Mouse (Mus musculus): ENCODE measurements at regions not wholly inside any gene's neighbourhood (a gene's known extent, or its start where the extent isn't known, plus 50 kb on each side); places are given as distances from the start of the nearest gene placed in this dataset.

DNA sequence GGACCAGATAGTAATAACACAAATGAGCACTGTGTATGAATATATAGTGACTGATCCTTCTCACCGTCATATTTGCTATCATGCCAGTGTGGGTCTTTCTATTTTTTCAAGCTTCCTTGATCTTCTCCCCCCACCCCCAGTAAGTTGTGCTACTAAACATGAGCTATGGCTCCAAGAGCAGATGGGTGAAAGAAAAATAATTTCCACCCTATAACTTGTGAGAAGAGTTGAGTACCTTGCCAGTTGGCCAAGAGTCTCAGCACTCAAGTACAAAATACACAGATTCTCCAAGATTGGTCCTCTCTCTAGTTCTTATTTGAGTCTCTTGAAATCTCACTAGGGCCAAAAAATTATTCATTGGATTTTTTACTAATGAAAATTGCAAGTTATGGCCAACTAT lies 777.3 kb downstream of the Cypt12 start:
- 94% methylated on average over 1 of the region's 1 CpGs for WGBS
- no peak overlapping the region for H3K27ac ChIP-seq
- ATAC-seq (ENCODE audit: insufficient number of reproducible peaks, low FRiP score, low TSS enrichment, low read depth), result no peak

DNA sequence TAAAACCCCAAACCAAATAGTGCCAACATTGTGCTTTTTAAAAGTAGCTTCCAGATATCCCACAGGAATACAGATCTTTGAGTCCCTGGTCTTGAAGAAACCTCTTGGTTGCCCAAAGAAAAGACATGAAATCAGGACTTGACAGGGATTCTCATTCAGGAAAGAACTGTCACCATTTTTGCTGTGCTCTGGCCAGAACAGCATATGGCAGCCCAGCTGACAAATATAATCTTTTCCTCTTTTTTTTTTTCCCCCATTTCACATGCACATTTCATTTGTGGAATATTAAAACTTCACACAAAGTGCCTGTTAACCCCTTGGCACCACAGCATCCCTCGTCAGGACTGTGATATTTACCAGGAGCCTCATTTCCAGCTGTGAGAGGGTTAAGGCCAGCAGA lies 783.0 kb downstream of the Cypt12 start:
- no peak overlapping the region for H3K9ac ChIP-seq
- no peaks in the 10 kb centered on the region for H3K36me3 ChIP-seq
- no peak overlapping the region for H3K4me3 ChIP-seq
- H3K27me3 ChIP-seq, result no peaks in the 10 kb centered on the region
- no peak for ATAC-seq (ENCODE audit: insufficient number of reproducible peaks, low FRiP score, low TSS enrichment, low read depth)
- WGBS, result 34% methylated on average over 1 of the region's 1 CpGs
- H3K9me3 ChIP-seq, result no peaks in the 10 kb centered on the region
- H3K27ac ChIP-seq, result no peak overlapping the region
- no peaks in the 10 kb centered on the region for H3K4me1 ChIP-seq
- H3K4me2 ChIP-seq, result no peak overlapping the region

More for the DNA sequence above, 777.3 kb downstream of the Cypt12 start:
- Histone ChIP-seq H3K27me3 (no peaks in the 10 kb centered on the region), H3K9ac (no peak overlapping the region), H3K9me3 (no peaks in the 10 kb centered on the region), H3K4me2 (no peak overlapping the region), H3K36me3 (no peaks in the 10 kb centered on the region), H3K4me1 (no peaks in the 10 kb centered on the region), H3K4me3 (no peak overlapping the region)

DNA sequence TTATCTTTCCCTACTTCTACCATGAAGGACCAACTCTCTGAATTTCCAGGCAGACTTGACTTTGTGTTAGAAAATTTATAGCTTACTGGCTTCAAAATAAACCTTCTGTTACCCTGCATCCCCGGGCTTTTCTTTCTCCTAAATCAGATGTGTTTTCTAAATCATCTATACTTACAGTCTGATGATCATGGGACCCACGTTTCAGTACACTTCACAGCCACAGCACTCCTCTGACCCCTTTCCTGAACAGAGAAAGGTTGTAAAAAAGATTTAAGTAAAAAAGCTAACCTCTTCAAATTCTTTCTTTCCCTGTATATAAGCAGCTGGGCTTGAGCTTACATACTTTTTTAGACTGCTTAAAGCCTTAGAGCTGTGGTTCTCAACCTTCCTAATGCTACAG lies 783.5 kb downstream of the Cypt12 start:
- no peaks in the 10 kb centered on the region for H3K27me3 ChIP-seq
- H3K27ac ChIP-seq, result no peak overlapping the region
- H3K4me1 ChIP-seq, result no peaks in the 10 kb centered on the region
- H3K9me3 ChIP-seq, result no peaks in the 10 kb centered on the region
- H3K4me2 ChIP-seq, result no peak overlapping the region
- no peak overlapping the region for H3K9ac ChIP-seq
- H3K4me3 ChIP-seq, result no peak overlapping the region
- ATAC-seq (ENCODE audit: insufficient number of reproducible peaks, low FRiP score, low TSS enrichment, low read depth), result no peak
- H3K36me3 ChIP-seq, result no peaks in the 10 kb centered on the region
- WGBS, result 33% methylated on average over 2 of the region's 2 CpGs

DNA sequence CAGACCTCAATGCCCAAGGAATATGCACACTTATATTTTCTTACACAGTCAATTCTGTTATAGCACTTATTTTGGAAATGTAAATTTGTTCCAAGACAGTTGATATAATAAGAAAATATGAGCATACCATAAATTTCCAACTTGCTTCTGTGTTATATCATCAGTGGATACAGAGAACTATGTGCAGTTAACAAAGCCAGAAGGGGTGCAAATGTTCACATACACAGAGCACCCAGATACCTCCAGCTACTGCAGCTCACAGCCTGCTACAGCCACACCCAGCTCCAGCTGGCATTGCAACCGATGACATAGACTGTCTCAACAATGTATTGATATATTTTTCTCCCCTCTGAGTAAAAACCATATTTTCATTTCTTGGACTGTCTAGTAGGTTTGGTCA lies 785.3 kb downstream of the Cypt12 start:
- no peak overlapping the region for H3K4me2 ChIP-seq
- WGBS, result 65% methylated on average over 1 of the region's 1 CpGs
- no peak overlapping the region for H3K4me3 ChIP-seq
- H3K4me1 ChIP-seq, result no peaks in the 10 kb centered on the region
- H3K36me3 ChIP-seq, result no peaks in the 10 kb centered on the region
- no peaks in the 10 kb centered on the region for H3K9me3 ChIP-seq
- no peak overlapping the region for H3K27ac ChIP-seq
- no peaks in the 10 kb centered on the region for H3K27me3 ChIP-seq
- H3K9ac ChIP-seq, result no peak overlapping the region
- no peak for ATAC-seq (ENCODE audit: insufficient number of reproducible peaks, low FRiP score, low TSS enrichment, low read depth)

DNA sequence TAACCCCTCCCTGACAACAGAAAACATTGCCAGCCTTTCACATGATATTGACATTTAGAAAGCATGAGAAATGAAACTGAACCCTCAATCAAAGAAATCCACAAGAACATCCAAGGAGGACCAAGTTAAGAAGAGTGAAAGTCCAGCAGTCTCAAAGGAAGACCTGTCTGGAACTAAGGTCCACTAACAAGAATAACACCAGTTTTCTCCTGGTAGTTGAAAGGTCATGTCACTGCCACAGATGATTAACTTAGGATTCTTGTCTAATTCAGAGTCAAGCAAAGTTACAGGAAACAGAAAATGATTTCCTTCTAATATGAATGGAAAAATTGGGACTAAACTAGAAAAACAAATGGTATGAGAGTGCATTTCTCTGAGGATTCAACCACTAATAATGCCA lies 790.7 kb downstream of the Cypt12 start:
- Histone ChIP-seq H3K4me1 (no peaks in the 10 kb centered on the region), H3K9me3 (no peaks in the 10 kb centered on the region), H3K4me2 (no peak overlapping the region), H3K9ac (no peak overlapping the region), H3K27me3 (no peaks in the 10 kb centered on the region), H3K4me3 (no peak overlapping the region), H3K36me3 (no peaks in the 10 kb centered on the region), H3K27ac (no peak overlapping the region)
- no peak for ATAC-seq (ENCODE audit: insufficient number of reproducible peaks, low FRiP score, low TSS enrichment, low read depth)

DNA sequence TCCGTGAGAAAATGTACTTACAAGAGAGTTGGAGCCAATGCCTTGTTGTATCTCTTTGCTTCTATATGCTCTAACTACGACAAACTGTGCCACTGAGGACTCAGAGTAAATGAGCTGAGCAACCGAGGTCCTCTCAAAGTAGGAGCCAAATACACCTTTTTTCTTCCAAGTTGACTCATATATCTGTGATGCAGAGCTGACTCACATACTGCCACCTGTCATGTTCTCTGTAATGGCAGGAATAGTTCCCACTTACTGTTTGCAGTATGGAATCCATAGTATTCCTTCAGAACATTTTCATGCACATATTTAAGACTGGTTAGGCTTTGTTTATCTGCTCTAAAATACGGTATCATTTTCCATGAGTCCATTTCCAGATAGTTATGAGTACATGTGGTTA lies 792.1 kb downstream of the Cypt12 start:
- no peak overlapping the region for H3K27ac ChIP-seq

GRCm38 (mm10) chr3:18743474-18743873 lies 795.3 kb downstream of the Cypt12 start:
- no peak for ATAC-seq (ENCODE audit: insufficient number of reproducible peaks, low FRiP score, low TSS enrichment, low read depth)
- Histone ChIP-seq H3K9ac (no peak overlapping the region), H3K27me3 (no peaks in the 10 kb centered on the region), H3K36me3 (no peaks in the 10 kb centered on the region), H3K27ac (no peak overlapping the region), H3K4me2 (no peak overlapping the region), H3K4me1 (no peaks in the 10 kb centered on the region), H3K9me3 (no peaks in the 10 kb centered on the region), H3K4me3 (no peak overlapping the region)
- WGBS, result 86% methylated on average over 2 of the region's 2 CpGs

More for the DNA sequence above, 792.1 kb downstream of the Cypt12 start:
- Histone ChIP-seq H3K4me2 (no peak overlapping the region), H3K36me3 (no peaks in the 10 kb centered on the region), H3K27me3 (no peaks in the 10 kb centered on the region), H3K9ac (no peak overlapping the region), H3K9me3 (no peaks in the 10 kb centered on the region), H3K4me1 (no peaks in the 10 kb centered on the region), H3K4me3 (no peak overlapping the region)
- WGBS, result 84% methylated on average over 4 of the region's 4 CpGs
- no peak for ATAC-seq (ENCODE audit: insufficient number of reproducible peaks, low FRiP score, low TSS enrichment, low read depth)

- 80% methylated on average over 3 of the region's 3 CpGs for WGBS
- no peak overlapping the region for H3K27ac ChIP-seq
- no peak overlapping the region for H3K4me2 ChIP-seq
- no peak for ATAC-seq (ENCODE audit: insufficient number of reproducible peaks, low FRiP score, low TSS enrichment, low read depth)
- H3K36me3 ChIP-seq, result no peaks in the 10 kb centered on the region
- no peaks in the 10 kb centered on the region for H3K4me1 ChIP-seq
- no peaks in the 10 kb centered on the region for H3K27me3 ChIP-seq
- no peak overlapping the region for H3K9ac ChIP-seq
- H3K9me3 ChIP-seq, result no peaks in the 10 kb centered on the region
- no peak overlapping the region for H3K4me3 ChIP-seq
These were observed 796.0 kb downstream of the Cypt12 start for GRCm38 (mm10) chr3:18744216-18744615.

- no peak overlapping the region for H3K9ac ChIP-seq
- no peak for ATAC-seq (ENCODE audit: insufficient number of reproducible peaks, low FRiP score, low TSS enrichment, low read depth)
- no peaks in the 10 kb centered on the region for H3K27me3 ChIP-seq
- no peaks in the 10 kb centered on the region for H3K36me3 ChIP-seq
- H3K4me1 ChIP-seq, result no peaks in the 10 kb centered on the region
- H3K4me3 ChIP-seq, result no peak overlapping the region
- H3K27ac ChIP-seq, result no peak overlapping the region
- H3K4me2 ChIP-seq, result no peak overlapping the region
- H3K9me3 ChIP-seq, result no peaks in the 10 kb centered on the region
These were observed 798.0 kb downstream of the Cypt12 start for GRCm38 (mm10) chr3:18746206-18746605.

GRCm38 (mm10) chr3:18746898-18747297 lies 798.7 kb downstream of the Cypt12 start:
- Histone ChIP-seq H3K4me3 (no peak overlapping the region), H3K36me3 (no peaks in the 10 kb centered on the region), H3K27me3 (no peaks in the 10 kb centered on the region), H3K4me2 (no peak overlapping the region), H3K27ac (no peak overlapping the region), H3K9ac (no peak overlapping the region), H3K9me3 (no peaks in the 10 kb centered on the region), H3K4me1 (no peaks in the 10 kb centered on the region)
- ATAC-seq (ENCODE audit: insufficient number of reproducible peaks, low FRiP score, low TSS enrichment, low read depth), result no peak
- WGBS, result 67% methylated on average over 2 of the region's 2 CpGs

DNA sequence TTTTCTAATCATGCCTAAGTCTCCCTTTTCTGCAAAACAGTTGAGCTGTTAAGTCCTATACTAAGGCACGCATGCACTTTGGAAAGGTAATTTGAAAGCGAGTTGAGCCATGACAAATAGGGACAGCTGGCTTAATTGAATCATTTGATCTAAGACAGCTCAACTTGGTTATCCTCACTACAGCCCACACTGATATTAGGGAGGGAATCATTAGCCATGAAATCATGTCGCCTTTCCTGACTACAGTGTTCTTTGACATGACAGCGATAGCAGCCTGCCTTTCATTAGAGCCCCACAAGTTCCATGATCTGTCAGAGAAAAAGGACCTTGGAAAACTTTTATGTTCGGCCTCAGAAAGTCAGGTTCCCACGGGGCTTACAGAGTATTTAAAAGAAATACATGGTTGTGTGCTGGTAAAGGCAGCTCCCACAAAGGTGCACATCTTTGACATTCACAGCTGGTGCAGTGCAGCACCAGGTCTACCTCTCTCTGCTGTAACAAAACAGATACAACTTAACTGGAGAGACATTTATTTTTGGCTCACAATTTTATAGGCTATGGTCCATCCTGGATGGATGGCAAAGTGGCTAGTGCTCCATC lies 803.5 kb downstream of the Cypt12 start:
- H3K4me2 ChIP-seq, result no peak overlapping the region
- H3K36me3 ChIP-seq, result no peaks in the 10 kb centered on the region
- H3K9ac ChIP-seq, result no peak overlapping the region
- no peaks in the 10 kb centered on the region for H3K9me3 ChIP-seq
- WGBS, result 72% methylated on average over 6 of the region's 6 CpGs
- ATAC-seq (ENCODE audit: insufficient number of reproducible peaks, low FRiP score, low TSS enrichment, low read depth), result no peak
- no peaks in the 10 kb centered on the region for H3K4me1 ChIP-seq
- H3K27ac ChIP-seq, result no peak overlapping the region
- H3K4me3 ChIP-seq, result no peak overlapping the region
- no peaks in the 10 kb centered on the region for H3K27me3 ChIP-seq

DNA sequence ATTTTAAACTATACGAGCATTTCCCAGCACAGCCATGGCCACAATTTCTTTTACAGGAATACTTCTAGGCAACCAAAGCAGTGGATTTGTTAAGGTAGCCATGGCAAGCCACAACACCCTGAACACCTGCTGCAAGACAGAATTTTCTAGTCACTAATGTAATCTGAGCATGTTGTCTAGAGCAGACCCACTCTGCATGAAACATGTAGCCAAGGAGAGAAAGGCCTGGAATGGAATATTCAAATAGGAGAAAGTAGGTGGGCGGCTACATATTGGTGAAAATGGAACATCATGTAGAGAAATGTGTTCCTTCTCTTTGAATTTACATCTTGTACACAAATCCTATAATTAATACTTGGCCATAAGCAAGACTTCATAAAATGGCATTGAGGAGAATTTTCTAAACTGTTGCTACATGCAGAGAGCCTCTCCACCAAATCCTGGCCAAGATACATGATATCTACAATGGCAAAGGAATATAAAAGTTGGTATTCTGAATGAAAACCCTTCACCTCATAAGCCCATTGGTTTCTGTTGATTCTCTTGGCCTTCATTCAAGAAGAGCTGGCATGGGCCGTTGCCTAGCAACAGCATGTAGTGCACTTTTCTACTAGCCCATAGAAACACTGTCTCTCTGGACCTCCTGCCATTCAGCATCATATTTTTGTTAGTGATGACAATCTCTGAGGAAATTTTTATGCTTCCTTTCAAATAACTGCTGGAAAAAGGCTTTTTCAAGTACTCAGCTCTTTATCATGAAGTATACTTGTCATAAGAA lies 816.3 kb downstream of the Cypt12 start:
- no peak overlapping the region for H3K4me3 ChIP-seq
- no peak overlapping the region for H3K4me2 ChIP-seq
- no peaks in the 10 kb centered on the region for H3K4me1 ChIP-seq
- H3K27me3 ChIP-seq, result no peaks in the 10 kb centered on the region
- H3K36me3 ChIP-seq, result no peaks in the 10 kb centered on the region
- no peaks in the 10 kb centered on the region for H3K9me3 ChIP-seq
- no peak overlapping the region for H3K27ac ChIP-seq
- WGBS, result 63% methylated on average over 3 of the region's 3 CpGs
- ATAC-seq (ENCODE audit: insufficient number of reproducible peaks, low FRiP score, low TSS enrichment, low read depth), result no peak
- H3K9ac ChIP-seq, result no peak overlapping the region

DNA sequence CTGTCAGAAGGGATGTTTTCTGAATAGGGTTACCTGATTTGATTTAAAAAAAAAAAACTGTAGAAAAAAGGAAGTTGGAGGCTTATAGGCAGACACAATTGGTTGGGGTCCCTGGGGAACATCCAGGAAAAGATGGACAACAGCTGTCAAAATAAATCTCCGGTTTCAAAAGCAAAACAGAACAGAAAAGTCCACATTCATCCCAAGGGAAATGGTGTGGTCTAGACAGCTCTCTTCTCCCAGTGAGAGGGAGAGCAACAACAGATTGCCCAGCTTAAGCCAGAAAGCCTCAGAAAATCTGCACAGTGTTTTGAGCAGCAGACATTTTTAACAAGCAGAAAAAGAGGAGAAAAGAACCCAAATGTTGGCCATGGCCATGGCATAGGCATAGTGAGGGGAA lies 830.3 kb downstream of the Cypt12 start:
- 81% methylated on average over 1 of the region's 1 CpGs for WGBS
- ATAC-seq (ENCODE audit: insufficient number of reproducible peaks, low FRiP score, low TSS enrichment, low read depth), result no peak
- Histone ChIP-seq H3K4me3 (no peak overlapping the region), H3K9ac (no peak overlapping the region), H3K4me2 (no peak overlapping the region), H3K4me1 (no peaks in the 10 kb centered on the region), H3K9me3 (no peaks in the 10 kb centered on the region), H3K27ac (no peak overlapping the region), H3K27me3 (no peaks in the 10 kb centered on the region), H3K36me3 (no peaks in the 10 kb centered on the region)

Data from limb, embryonic 15.5 days (tissue).